Mouse (Mus musculus) spleen, embryonic (tissue): Measurements from ENCODE around the gene Anapc15.

Source experiments
- CTCF ChIA-PET: fragments of 350-600 bp; sonication (Branson Sonifier 250); formaldehyde crosslinking; loops from one replicate; lab custom pipeline; 2022; lab: Charles Lee

The Anapc15 gene

GRCm38 (mm10) chr7:101844186-101844585 lies 19.3 kb upstream of the Anapc15 start:
- CTCF ChIA-PET, result no interaction called here

GRCm38 (mm10) chr7:101847934-101848333 lies 15.6 kb upstream of the Anapc15 start:
- CTCF ChIA-PET, result interaction anchor here (1.1 kb wide), 1 partner anchor 12 kb away, joined by 3 read pairs; no protein-coding TSS in a partner anchor

GRCm38 (mm10) chr7:101851689-101852088 lies 11.8 kb upstream of the Anapc15 start:
- CTCF ChIA-PET, result interaction anchor here (0.7 kb wide), 2 partner anchors 40 to 113 kb away, joined by 4 to 6 read pairs; no protein-coding TSS in a partner anchor

- CTCF ChIA-PET, result no interaction called here
Measured at GRCm38 (mm10) chr7:101852846-101853245, 10.7 kb upstream of the Anapc15 start.

- CTCF ChIA-PET, result no interaction called here
Measured at GRCm38 (mm10) chr7:101853816-101854215, 9.7 kb upstream of the Anapc15 start.

- CTCF ChIA-PET, result no interaction called here
Measured at GRCm38 (mm10) chr7:101857094-101857493, 6.4 kb upstream of the Anapc15 start, which contains the start of gene Folr2. TSS of gene Folr2 (minus strand) at chr7:101857194.

GRCm38 (mm10) chr7:101858362-101858761 lies 5.2 kb upstream of the Anapc15 start:
- CTCF ChIA-PET, result no interaction called here

- CTCF ChIA-PET, result no interaction called here
Measured at GRCm38 (mm10) chr7:101860978-101861377, 2.5 kb upstream of the Anapc15 start.

- CTCF ChIA-PET, result no interaction called here
Measured at GRCm38 (mm10) chr7:101862291-101862690, 1.2 kb upstream of the Anapc15 start.

- CTCF ChIA-PET, result no interaction called here
Measured at GRCm38 (mm10) chr7:101866491-101867265, 3.2 kb downstream of the Anapc15 start.

- CTCF ChIA-PET, result no interaction called here
Measured at GRCm38 (mm10) chr7:101867482-101867881, 4.0 kb downstream of the Anapc15 start.

- CTCF ChIA-PET, result no interaction called here
Measured at GRCm38 (mm10) chr7:101868241-101869162, 5.0 kb downstream of the Anapc15 start.

- CTCF ChIA-PET, result no interaction called here
Measured at GRCm38 (mm10) chr7:101869163-101869500, 5.6 kb downstream of the Anapc15 start.

GRCm38 (mm10) chr7:101870629-101871028 lies 7.1 kb downstream of the Anapc15 start, which contains the start of gene Folr1:
TSS of gene Folr1 (minus strand) at chr7:101870788.
- CTCF ChIA-PET, result no interaction called here

- CTCF ChIA-PET, result no interaction called here
Measured at GRCm38 (mm10) chr7:101871296-101871695, 7.8 kb downstream of the Anapc15 start.

- CTCF ChIA-PET, result interaction anchor here (0.6 to 0.7 kb wide), 2 partner anchors 38 to 106 kb away, joined by 3 to 6 read pairs; no protein-coding TSS in a partner anchor
Measured at GRCm38 (mm10) chr7:101875978-101876377, 12.5 kb downstream of the Anapc15 start.

- CTCF ChIA-PET, result no interaction called here
Measured at GRCm38 (mm10) chr7:101880855-101881254, 17.3 kb downstream of the Anapc15 start.

GRCm38 (mm10) chr7:101882413-101883154 lies 19.1 kb downstream of the Anapc15 start:
- CTCF ChIA-PET, result no interaction called here

- CTCF ChIA-PET, result interaction anchor here (0.5 kb wide), 1 partner anchor 103 kb away, joined by 3 read pairs; no protein-coding TSS in a partner anchor
Measured at GRCm38 (mm10) chr7:101884160-101884559, 20.6 kb downstream of the Anapc15 start.

- CTCF ChIA-PET, result no interaction called here
Measured at GRCm38 (mm10) chr7:101886274-101886673, 22.8 kb downstream of the Anapc15 start.

- CTCF ChIA-PET, result interaction anchor here (0.6 kb wide), 1 partner anchor 67 kb away, joined by 3 read pairs; no protein-coding TSS in a partner anchor
Measured at GRCm38 (mm10) chr7:101888460-101888859, 24.9 kb downstream of the Anapc15 start.
